Mouse (Mus musculus): ENCODE data around the gene Mtr.

Gene Mtr

DNA sequence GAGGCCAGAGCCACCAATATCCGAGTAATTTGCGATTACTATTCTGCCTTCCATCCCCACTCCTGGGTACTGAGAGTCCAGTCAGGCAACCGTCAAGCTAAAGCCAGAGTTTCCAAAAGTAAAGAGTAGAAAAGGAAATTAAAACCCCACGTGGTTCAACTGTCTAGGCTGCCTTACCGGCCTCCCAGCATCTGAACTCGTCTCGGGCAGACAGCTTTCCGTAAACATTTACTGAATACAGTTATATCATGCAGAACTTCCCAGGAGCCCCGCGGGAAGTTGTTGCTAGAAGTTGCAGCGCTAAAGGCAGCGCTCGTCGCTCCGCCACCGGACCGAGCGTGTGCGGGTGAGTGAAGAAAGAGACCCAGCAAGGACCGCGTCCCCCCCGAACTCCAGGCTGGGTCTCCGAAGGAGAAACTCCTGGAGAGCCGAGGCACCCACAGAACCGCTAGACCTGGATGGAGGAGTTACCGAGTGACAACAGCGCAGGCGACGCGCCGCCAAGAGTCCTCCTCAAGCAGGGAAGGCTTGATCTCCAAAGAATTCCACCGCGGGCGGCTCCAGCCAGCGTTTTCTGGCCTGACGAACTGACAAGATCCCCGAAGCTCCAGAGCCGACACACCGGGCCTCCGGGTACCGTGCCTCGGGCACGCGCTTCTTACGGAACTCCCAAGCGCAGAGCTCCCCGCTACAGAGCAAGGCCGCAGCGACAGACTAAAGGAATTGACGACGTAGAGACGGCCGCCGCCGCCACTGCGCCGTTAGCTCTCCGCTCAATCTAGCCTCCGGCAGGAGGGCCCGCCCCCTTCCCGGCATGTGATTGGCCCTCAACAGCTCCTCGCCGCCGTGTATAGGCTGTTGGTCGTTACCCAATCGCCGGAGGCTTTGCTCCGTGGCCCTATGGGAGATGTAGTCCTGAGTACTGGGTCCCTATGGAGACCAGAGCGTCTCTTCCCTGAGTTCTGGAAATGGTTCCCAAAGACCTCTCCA is at the start of gene Mtr:
Mtr (minus strand) TSS at position 723 of the 990 bp plus-strand sequence.
- peak; percentile 92 for DNase-seq (ENCODE audit: low spot score)

DNA sequence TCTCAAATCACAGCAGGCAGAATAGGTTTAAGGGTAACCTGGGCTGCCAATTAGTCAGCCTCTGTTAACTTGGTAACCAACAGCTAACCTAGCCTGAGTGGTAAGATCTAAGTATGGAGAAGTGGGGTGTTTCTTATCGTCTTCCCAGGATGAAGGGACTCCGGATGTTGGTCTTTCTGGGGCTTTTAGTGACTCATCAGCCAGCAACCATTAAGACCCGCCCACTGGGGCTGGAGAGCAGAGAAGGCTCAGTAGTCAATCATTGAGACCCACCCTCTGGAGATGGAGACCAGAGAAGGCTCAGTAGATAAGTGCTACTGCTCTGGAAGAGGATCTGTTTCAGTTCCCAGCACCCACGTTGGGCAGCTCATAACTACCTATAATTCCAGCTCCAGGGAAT is 49.4 kb upstream of the Mtr start:
- no peak for DNase-seq (ENCODE audit: low spot score)

DNA sequence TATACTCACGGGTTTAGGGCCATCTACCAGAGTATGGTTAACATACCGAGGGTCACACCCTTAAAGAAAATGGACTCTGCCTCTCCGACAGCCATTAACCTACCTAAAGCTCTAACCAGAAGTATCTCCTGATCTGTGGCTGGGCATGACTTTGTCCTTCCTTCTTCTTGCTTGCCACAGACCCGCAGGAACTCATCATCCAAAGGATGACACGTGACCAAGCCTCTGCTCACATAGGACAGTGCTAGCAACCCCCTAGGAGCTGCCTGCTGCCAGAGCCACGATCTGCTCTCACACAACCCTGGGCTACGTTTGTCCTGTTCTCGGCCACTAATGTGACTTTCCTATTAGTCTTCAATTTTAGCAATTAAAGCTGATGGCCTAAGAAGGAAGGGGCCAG is 47.6 kb upstream of the Mtr start:
- no peak for DNase-seq (ENCODE audit: low spot score)

DNA sequence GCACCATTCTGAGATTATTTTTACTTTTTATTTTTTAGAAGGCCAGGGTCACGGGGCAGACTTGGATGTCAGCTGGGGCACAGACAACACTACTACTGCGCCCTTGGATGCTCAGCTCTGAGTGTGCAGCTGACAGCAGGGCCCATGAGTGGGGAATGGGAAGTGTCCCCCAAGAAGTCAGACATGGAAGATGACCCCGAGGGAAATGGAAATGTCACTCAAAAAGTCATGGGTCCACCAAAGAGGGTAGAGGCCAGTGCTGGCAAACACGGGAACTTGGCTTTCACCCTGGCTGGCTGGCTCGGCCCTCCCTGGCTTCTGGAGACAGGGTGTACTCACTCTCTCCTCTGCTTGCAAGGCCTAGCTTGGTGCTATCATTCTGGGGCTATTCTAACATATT is 47.1 kb upstream of the Mtr start:
- DNase-seq (ENCODE audit: low spot score) = no peak

DNA sequence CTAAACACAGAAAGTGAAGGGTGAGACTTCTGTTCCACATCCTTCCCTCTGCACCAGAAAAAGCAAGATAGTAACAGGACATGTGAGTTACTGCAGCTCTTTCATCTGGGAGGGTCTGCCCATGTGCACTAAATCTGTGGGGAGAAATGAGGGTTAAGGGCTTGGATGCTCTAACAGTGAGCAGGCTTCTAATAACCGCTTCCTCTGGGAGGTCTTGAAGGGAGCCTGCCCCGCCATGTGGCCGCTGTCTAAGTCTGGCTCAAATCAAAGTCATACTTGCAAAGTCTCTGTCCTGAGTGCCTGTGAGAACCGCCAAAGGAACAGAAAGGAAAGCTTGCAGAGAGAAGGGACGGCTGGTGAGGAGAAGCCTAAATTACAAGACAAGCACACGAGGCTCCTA is 39.9 kb upstream of the Mtr start:
- DNase-seq (ENCODE audit: low spot score) = no peak

DNA sequence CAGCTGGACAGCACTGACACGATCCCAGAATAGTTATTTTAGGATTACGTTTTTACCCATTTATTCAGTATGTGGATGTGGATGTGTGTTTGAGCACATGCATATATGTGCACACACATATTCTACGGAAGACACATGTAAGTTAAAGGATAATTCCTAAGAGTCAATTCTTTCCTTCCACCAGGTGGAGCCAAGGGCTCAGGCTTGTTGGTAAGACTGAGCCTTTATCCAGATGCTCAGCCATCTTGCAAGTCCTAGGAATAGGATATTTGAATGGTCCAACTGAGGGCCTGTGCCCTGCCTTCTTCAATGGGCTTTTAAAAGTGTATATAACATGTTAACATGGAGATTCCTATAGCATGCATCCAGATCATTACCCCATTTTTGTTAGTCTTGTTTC is 38.8 kb upstream of the Mtr start:
- DNase-seq (ENCODE audit: low spot score) = peak; percentile 53

DNA sequence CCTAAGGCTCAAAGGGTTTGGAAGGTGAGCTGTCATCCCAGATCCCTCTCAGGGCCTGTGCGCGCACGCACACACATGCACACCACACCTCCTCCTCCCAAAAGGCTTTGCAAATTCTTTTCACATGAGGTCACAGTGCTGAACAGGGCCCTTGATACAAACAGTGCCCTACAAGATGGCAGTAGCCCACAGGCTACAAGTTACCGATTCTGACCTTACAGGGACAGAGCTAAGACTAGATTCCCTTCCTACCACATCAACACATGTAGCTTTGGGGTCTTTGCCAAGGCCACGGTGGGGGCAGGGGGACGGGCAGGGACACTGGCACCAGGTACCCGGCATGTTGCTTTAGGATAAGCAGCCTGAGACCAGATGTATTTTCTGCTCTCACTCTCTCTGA is 35.9 kb upstream of the Mtr start:
- no peak for DNase-seq (ENCODE audit: low spot score)

DNA sequence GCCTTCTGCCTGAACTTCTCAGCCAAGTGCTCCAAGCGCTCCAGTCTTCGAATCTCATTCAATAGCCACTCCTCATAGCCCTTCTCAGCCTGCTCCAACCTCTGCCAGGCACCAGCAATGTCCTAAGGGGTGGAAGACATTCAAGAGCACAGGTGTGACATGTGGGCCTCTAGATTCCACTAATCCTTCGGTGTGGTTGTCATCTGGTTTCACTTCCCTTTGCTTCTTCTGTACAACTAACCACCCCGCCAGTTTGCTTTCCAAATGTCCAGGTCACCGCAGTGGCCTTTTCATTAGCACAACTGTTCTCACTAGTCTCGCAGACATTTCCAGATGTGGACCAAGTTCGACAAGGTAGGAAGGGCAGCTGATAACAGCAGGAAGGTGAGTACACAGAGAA is 32.8 kb upstream of the Mtr start:
- DNase-seq (ENCODE audit: low spot score) = no peak

DNA sequence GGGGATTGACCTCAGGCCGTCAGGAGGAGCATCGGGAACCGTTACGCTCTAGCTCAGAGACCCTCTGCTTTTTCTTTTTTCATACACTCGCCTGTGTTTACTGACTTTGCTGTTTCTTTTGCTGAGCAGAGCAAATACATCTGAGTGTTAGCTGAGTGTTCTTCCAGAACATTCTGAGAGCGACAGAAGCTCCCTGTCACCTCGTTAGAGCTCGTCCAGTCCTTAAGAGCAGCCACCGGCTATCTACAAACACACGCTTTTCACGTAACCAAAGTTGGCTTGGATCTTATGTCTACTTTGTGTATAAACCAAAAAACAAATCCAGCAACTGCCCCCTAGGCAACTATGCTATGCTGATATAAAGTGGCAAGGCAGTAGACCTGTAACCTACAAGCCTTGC is 26.6 kb upstream of the Mtr start:
- no peak for DNase-seq (ENCODE audit: low spot score)

DNA sequence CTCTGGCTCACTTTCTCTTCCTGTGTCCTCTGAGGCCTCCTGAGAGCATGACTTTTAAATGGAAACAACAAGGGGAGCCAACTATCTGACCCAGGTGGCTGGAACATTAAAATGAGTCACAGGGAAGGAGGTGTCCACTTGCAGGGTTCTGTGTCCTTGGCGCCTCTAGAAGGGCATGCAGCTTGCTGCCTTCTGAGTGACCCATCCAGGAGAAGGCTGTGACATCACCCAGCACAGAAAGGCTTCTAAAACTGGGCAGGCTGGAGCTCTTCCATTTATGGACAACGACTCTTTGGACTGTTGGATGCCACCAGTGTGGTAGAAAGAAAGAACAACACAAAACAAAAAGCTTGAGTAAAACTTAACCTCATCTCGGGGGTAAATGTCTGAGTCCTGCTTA is 25.9 kb upstream of the Mtr start:
- no peak for DNase-seq (ENCODE audit: low spot score)

DNA sequence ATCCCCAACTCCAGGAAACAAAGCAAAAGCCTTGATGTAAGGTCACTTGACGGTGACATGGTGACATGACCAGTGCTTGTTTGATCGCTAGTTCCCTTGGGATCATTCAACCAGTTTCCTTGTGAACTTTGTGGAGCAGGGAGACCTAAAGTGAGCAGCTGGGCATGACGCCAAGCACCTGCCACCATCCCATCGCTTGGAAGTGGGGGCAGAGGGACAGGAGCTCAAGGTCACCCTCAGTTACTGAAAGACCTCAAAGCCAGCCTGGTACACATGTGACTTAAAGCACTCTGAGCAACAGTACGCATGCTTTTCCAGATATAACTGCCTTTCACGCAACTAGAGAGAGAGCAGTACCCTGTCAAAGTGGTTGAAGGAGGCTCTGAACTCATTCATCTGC is 16.8 kb upstream of the Mtr start:
- no peak for DNase-seq (ENCODE audit: low spot score)

DNA sequence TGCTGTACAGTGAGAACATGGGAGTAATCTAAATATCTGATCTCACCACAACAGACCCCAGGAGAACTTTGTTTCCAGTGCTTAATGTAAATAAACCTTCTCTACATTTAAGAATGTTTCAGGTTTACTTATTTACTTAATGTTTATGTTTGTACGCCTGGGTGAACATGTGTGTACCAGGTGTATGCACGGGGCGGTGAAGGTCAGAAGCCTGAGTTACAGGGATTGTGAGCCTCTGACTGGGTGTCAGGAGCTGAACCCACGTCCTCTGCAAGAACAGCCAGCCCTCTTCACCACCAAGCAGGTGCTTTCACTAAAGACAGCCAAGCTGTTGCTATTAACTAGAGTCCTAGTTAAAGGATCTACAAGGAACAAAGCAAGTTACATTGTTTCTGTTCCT is 16.3 kb upstream of the Mtr start:
- DNase-seq (ENCODE audit: low spot score) = no peak

DNA sequence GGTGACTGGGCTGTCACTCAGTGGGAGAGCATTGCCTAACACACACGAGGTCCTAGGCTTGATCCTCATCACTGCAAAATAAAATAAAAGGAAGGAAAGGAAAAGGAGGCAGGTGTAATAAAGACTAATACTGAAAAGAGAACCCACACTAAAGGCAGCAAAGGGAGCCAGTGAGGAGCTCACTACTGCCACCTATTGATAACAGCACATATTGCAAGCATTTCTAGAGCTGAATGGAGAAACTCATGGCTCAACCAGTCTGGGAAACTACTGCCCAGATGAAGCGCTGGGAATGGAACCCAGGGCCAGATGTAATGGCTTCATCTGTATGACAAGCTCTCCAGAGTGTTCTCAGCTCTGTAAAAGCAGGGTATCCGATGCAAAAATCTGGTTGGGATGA is 15.0 kb upstream of the Mtr start:
- DNase-seq (ENCODE audit: low spot score) = peak; percentile 51

DNA sequence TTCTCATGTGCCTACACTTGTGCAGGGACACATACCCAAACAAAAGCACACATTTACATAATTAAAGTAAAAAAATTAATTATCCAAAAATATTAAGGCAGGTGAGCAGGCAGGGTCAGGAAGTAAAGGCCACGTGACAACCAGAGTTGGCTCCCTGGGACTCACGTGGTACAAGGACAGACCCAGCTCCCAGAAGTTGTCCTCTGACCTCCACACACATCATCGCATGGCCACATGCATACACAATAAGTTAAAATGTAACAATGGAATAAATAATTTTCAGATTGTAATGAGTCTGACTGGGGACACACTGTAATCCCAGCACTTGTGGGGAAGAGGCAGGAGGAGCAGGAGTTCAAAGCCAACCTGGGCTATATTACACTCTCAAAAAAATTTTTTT is 10.1 kb upstream of the Mtr start:
- no peak for DNase-seq (ENCODE audit: low spot score)

DNA sequence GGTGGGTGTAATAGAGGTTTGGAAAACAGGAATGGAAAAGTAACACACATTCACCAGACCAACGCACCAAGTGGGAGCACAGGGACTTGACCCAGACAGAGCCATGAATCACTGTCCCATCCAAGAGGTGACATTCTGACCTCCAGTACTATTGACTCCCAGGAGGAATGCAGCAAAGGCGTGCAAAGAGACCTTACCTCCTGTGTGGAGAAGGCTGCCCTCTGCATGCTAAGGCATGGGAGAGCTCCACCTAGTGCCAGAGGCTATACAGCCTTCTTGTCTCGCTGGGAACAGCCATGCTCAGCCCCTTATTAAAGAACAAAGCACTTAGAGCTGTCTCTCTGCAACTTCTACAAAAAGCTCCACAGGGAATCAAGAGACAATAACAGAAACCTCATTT is 9.2 kb upstream of the Mtr start:
- no peak for DNase-seq (ENCODE audit: low spot score)

DNA sequence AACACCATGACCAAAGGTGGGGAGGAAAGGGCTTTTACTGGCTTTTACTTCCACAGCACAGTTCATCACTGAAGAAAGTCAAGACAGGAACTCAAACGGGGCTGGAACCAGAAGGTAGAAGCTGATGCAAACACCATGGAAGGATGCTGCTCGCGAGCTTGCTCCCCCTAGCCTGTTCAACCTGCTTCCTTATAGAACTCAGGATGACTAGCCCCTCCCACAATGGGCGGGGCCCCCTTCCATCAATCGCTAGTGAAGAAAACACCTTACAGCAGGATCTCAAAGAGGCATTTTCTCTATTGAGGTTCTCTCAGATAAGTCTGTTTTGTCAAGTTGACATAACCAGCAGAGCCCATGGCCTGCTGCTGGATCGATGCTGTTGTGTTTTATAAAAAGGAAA is 6.1 kb upstream of the Mtr start:
- no peak for DNase-seq (ENCODE audit: low spot score)

DNA sequence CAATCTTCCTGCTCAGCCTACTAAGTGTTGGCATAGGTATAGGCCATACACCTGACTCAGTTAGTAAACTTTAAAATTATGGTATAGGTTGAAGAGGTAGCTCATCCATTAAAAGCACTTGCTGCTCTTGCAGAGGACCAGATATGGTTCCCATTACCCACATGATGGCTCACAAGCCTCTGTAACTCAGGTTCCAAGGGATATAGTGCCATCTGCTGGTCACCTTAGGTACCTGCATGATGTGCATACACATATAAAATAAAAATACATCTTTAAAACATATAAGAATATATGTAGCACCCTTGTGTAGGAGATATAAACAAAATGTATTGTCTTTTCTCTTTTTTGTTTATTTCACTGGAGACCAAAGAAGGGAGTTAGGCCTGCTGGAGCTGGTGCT is 3.6 kb upstream of the Mtr start:
- DNase-seq (ENCODE audit: low spot score) = no peak

DNA sequence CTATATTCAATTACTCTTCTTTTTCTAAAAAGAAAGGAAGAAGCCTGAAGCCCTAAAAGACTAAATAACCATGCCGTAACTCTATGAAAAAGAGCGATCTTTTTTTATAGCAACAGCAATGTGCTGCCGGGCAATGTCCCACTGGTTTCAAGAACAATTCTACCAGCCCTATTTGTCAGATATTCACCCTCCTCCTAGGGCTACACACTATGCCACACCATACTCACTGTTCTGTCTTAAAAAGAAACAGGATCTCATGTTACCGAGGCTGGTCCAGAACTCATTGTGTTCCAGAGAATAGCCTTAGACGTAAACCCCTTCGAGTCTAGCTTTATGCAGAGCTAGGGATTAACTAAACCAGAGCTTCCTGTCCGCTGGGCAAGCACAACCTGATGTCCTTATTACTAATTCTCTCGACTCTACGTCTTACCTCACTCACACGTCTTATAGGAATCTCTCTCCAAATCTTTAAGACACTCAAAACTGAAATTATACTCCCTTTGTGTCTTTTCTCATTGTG is 982 bp downstream of the Mtr start:
- DNase-seq (ENCODE audit: low spot score) = no peak

DNA sequence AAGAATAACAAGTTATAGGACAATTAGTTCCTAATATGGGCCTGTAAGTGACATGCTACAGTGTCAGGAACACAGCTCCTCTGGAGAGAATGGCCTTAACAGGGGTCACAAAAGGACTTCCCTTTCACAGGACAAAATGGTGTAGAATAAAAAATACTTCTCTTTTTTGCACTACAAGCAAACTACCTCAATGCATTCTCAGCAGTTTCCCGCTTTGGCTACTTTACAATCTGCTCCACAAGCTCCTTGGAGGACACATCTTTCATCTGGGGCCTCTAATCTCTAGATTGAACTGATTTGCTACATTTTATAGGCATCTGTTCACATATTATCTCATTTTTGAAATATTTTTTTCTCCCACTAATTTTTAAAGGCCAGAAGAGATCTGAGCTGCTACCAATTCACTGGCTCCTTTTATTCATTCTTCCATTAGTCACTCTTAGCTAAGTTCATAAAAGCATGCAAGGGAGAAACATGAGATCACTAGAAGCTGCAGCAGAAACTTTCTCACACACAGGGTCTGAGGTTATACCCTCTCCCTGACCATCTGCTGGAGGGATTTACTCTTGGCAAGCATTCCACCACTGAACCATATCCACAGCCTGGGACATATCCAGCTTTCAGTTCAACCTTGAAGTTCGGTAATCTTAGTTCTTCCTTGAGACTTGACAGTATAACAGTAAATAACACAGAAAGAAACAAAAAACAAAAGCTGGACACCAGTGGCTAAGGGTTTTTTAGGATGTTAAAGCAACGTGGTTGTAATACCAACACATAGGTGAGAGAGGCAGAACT is 1.8 kb downstream of the Mtr start:
- DNase-seq (ENCODE audit: low spot score) = no peak

DNA sequence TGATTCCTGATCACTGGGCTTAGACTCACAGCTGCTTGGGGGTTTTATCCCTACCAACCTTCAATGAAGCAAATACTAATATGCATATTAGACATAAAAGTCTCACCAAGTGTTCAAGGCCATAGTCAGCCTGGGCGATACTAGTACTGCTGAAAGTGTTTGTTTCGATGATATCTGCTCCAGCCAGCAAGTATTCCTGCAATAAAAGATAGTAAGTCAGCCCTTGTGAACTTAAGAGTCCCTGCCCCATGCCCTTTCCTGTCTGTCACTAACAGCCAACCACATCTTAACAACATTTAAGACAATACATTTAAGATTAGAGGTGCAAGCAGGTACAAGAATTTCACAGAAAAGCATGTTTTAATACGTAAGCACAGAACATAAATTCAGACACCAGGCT is 7.4 kb downstream of the Mtr start:
- no peak for DNase-seq (ENCODE audit: low spot score)

DNA sequence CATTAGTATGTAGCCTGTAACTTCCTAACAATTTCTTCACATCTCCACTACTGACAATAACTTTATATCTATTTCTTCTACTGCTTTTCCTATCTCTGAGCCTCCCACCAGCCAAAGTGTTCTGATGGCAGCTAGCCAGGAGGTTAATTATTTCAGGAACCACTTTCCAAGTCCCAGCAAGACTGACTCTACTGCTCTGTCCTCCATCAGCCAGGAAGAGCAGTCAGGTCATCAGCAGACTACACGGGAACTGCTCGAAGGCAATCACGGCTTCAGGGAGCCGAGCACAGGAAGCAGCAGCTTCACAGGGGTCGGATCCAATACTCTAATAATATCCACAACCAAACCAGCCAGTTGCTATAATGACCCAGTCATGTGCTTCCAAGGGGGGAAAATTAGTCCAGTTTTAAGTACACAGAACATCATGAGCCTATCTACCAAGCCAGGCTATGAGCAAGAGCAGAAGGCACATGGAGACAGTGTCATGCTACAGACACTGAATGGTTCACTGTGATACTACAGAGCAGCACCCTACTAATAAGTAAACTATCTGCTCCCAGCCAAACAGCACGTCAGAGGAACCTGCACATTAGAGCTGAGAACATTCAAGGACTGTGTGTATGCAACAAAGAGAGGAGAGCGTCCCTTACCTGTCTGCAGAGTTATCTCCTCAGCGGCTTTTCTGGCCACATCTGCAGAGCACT is 8.6 kb downstream of the Mtr start:
- DNase-seq (ENCODE audit: low spot score) = no peak

DNA sequence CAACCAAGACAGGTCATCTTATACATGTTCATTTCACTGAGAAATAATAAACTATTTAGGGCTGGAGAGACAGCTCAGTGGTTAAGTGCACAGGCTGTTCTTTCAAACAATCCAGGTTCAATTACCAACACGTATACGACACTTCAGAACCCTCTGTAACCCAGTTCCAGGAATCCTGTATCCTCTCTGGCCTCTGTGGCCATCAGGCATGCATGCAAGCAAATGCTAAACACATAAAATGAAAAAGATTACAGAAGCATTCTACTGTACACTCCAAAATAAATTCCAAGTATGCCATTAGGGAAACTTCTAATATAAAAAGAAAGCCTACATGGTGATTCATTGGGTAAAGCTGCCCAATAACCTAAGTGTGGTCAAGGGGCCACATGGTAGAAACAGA is 12.0 kb downstream of the Mtr start:
- no peak for DNase-seq (ENCODE audit: low spot score)

DNA sequence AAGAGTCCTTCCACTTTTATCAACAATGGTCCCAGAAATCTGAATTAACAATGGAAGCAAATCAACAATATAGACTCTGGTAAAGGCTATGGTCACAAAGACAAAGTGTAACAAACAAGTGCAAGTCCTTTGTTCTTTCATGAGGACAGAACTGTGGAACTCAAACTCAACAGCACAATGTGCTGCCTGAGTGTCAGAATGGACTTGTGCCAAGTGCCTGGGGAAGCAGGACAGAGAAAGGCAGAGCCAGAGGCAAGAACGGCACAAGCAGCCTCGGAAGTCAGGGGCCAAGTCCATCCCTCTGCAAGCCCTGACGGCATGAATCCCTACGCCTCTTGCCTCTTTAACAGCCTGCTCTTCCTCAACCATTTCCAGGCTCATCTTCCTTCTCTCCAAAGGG is 13.9 kb downstream of the Mtr start:
- no peak for DNase-seq (ENCODE audit: low spot score)

Data from left cerebral cortex, adult 11 months (tissue).